Mouse (Mus musculus) liver, embryonic 15.5 days (tissue): ENCODE measurements around the gene Mthfd1l. TPM values are rescaled to one million over a fixed set of nuclear protein-coding genes. Genes with fewer than 3 reads are reported as not detected.

ENCODE experiments used
- ATAC-seq: fragments of 200-750 bp; cut with Nextera tagmentation; 2 replicates; pipeline ENCODE4 v1.8.0; 2017; ENCODE audit warnings: moderate number of reproducible peaks, mild to moderate bottlenecking, moderate library complexity; ENCODE audit not compliant: insufficient read depth
- H3K27ac ChIP-seq: fragments of 300-500 bp; sonication (generic); replicated peaks from 2 replicates; pipeline ENCODE4 v1.5.1; 2015; ENCODE audit warnings: mild to moderate bottlenecking, inconsistent platforms
- H3K27me3 ChIP-seq: fragments of 300-500 bp; sonication (generic); 2 replicates; pipeline ENCODE4 v1.6.1; 2015; ENCODE audit warnings: mild to moderate bottlenecking, inconsistent platforms
- H3K36me3 ChIP-seq: fragments of 300-500 bp; sonication (generic); replicated peaks from 2 replicates; pipeline ENCODE4 v1.6.1; 2015; ENCODE audit warnings: moderate library complexity, mild to moderate bottlenecking, inconsistent platforms
- H3K4me1 ChIP-seq: fragments of 300-500 bp; sonication (generic); replicated peaks from 2 replicates; pipeline ENCODE4 v1.6.1; 2015; ENCODE audit warnings: inconsistent platforms
- H3K4me2 ChIP-seq: fragments of 300-500 bp; sonication (generic); 2 replicates; pipeline ENCODE4 v1.6.1; 2015; ENCODE audit warnings: moderate library complexity, mild to moderate bottlenecking, inconsistent platforms
- H3K4me3 ChIP-seq: fragments of 300-500 bp; sonication (generic); replicated peaks from 2 replicates; pipeline ENCODE4 v1.5.1; 2015; ENCODE audit warnings: mild to moderate bottlenecking, inconsistent platforms
- H3K9ac ChIP-seq: fragments of 300-500 bp; sonication (generic); 2 replicates; pipeline ENCODE4 v1.6.1; 2015; ENCODE audit warnings: moderate library complexity, mild to moderate bottlenecking, inconsistent platforms
- H3K9me3 ChIP-seq: fragments of 300-500 bp; sonication (generic); replicated peaks from 2 replicates; pipeline ENCODE4 v1.6.1; 2016; ENCODE audit warnings: inconsistent platforms
- WGBS: fragments of 180-500 bp; shearing (Covaris S2); methylation state at CpG from one replicate; pipeline ENCODE4 v1.1.7; 2015; ENCODE audit warnings: mixed read lengths; ENCODE audit not compliant: insufficient replicate concordance; 5-methylcytosine and 5-hydroxymethylcytosine counted together
- polyA plus RNA-seq: library from polyadenylated mRNA; unstranded; fragments of >200 nt; fragmentation: Nextera tagmentation; extraction: Ambion mirVana; gene quantifications from 2 replicates; pipeline ENCODE4 v1.2.1, GENCODE M21; 2015

Mthfd1l gene
- polyA plus RNA-seq, 1 experiment from 2014 or later: 18.9 TPM

GRCm38 (mm10) chr10:4006296-4007015 lies 33.5 kb downstream of the Mthfd1l start:
- Histone ChIP-seq H3K4me2 (no peak overlapping the region), H3K36me3 (peaks cover 46% of the 10 kb centered on the region), H3K4me1 (no peaks in the 10 kb centered on the region), H3K4me3 (no peak overlapping the region), H3K27me3 (no peaks in the 10 kb centered on the region), H3K9me3 (no peaks in the 10 kb centered on the region), H3K9ac (no peak overlapping the region), H3K27ac (no peak overlapping the region)
- 63% methylated on average over 7 of the region's 7 CpGs for WGBS
- no peak for ATAC-seq

GRCm38 (mm10) chr10:4022628-4023303 lies 49.8 kb downstream of the Mthfd1l start:
- Histone ChIP-seq H3K4me1 (no peaks in the 10 kb centered on the region), H3K9me3 (no peaks in the 10 kb centered on the region), H3K9ac (no peak overlapping the region), H3K4me2 (no peak overlapping the region), H3K27ac (no peak overlapping the region), H3K36me3 (peaks cover 58% of the 10 kb centered on the region), H3K27me3 (no peaks in the 10 kb centered on the region), H3K4me3 (no peak overlapping the region)
- ATAC-seq: no peak
- 78% methylated on average over 14 of the region's 14 CpGs for WGBS

- H3K27me3 ChIP-seq: no peaks in the 10 kb centered on the region
Observed at GRCm38 (mm10) chr10:4026616-4027015, 53.7 kb downstream of the Mthfd1l start.

GRCm38 (mm10) chr10:4027466-4027865 lies 54.5 kb downstream of the Mthfd1l start:
- peaks cover 70% of the 10 kb centered on the region for H3K36me3 ChIP-seq
- no peak overlapping the region for H3K4me2 ChIP-seq
- H3K27me3 ChIP-seq: no peaks in the 10 kb centered on the region
- WGBS: 65% methylated on average over 4 of the region's 4 CpGs
- no peak for ATAC-seq
- H3K27ac ChIP-seq: no peak overlapping the region
- H3K9me3 ChIP-seq: no peaks in the 10 kb centered on the region
- H3K9ac ChIP-seq: no peak overlapping the region
- no peak overlapping the region for H3K4me3 ChIP-seq
- H3K4me1 ChIP-seq: no peaks in the 10 kb centered on the region

More at GRCm38 (mm10) chr10:4026616-4027015, 53.7 kb downstream of the Mthfd1l start:
- 80% methylated on average over 4 of the region's 4 CpGs for WGBS
- no peaks in the 10 kb centered on the region for H3K4me1 ChIP-seq
- H3K9ac ChIP-seq: no peak overlapping the region
- H3K9me3 ChIP-seq: no peaks in the 10 kb centered on the region
- H3K36me3 ChIP-seq: peaks cover 66% of the 10 kb centered on the region
- ATAC-seq: no peak
- H3K27ac ChIP-seq: no peak overlapping the region
- no peak overlapping the region for H3K4me2 ChIP-seq
- no peak overlapping the region for H3K4me3 ChIP-seq

- no peak overlapping the region for H3K27ac ChIP-seq
- H3K4me2 ChIP-seq: no peak overlapping the region
- no peak overlapping the region for H3K4me3 ChIP-seq
- no peaks in the 10 kb centered on the region for H3K27me3 ChIP-seq
- no peaks in the 10 kb centered on the region for H3K4me1 ChIP-seq
- WGBS: 71% methylated on average over 15 of the region's 15 CpGs
- H3K9ac ChIP-seq: no peak overlapping the region
- no peak for ATAC-seq
- H3K9me3 ChIP-seq: no peaks in the 10 kb centered on the region
- H3K36me3 ChIP-seq: peaks cover 76% of the 10 kb centered on the region
Observed at GRCm38 (mm10) chr10:4028851-4029442, 56.0 kb downstream of the Mthfd1l start.

- ATAC-seq: no peak
- no peaks in the 10 kb centered on the region for H3K27me3 ChIP-seq
- 80% methylated on average over 9 of the region's 9 CpGs for whole genome bisulfite sequencing
- no peak overlapping the region for H3K4me3 ChIP-seq
- H3K27ac ChIP-seq: no peak overlapping the region
- H3K4me2 ChIP-seq: no peak overlapping the region
- no peaks in the 10 kb centered on the region for H3K9me3 ChIP-seq
- H3K36me3 ChIP-seq: peaks cover 78% of the 10 kb centered on the region
- no peaks in the 10 kb centered on the region for H3K4me1 ChIP-seq
- H3K9ac ChIP-seq: no peak overlapping the region
Observed at GRCm38 (mm10) chr10:4033761-4034160, 60.8 kb downstream of the Mthfd1l start.

- Histone ChIP-seq H3K9ac (no peak overlapping the region), H3K9me3 (no peaks in the 10 kb centered on the region), H3K27me3 (no peaks in the 10 kb centered on the region), H3K36me3 (peaks cover 64% of the 10 kb centered on the region), H3K4me2 (no peak overlapping the region), H3K4me3 (no peak overlapping the region), H3K4me1 (no peaks in the 10 kb centered on the region), H3K27ac (no peak overlapping the region)
- ATAC-seq: no peak
- WGBS: 77% methylated on average over 7 of the region's 7 CpGs
Observed at GRCm38 (mm10) chr10:4036476-4036875, 63.6 kb downstream of the Mthfd1l start.

- Histone ChIP-seq H3K4me2 (no peak overlapping the region), H3K36me3 (peaks cover 66% of the 10 kb centered on the region), H3K4me3 (no peak overlapping the region), H3K9ac (no peak overlapping the region), H3K4me1 (no peaks in the 10 kb centered on the region), H3K9me3 (no peaks in the 10 kb centered on the region), H3K27ac (no peak overlapping the region), H3K27me3 (no peaks in the 10 kb centered on the region)
- ATAC-seq: no peak
- WGBS: 60% methylated on average over 3 of the region's 3 CpGs
Observed at GRCm38 (mm10) chr10:4037066-4037465, 64.1 kb downstream of the Mthfd1l start.

GRCm38 (mm10) chr10:4038576-4038975 lies 65.7 kb downstream of the Mthfd1l start:
- peaks cover 65% of the 10 kb centered on the region for H3K36me3 ChIP-seq
- no peak overlapping the region for H3K4me2 ChIP-seq
- no peak for ATAC-seq
- 91% methylated on average over 11 of the region's 11 CpGs for WGBS
- no peak overlapping the region for H3K4me3 ChIP-seq
- H3K9ac ChIP-seq: no peak overlapping the region
- no peaks in the 10 kb centered on the region for H3K27me3 ChIP-seq
- H3K27ac ChIP-seq: no peak overlapping the region
- no peaks in the 10 kb centered on the region for H3K9me3 ChIP-seq
- H3K4me1 ChIP-seq: no peaks in the 10 kb centered on the region

GRCm38 (mm10) chr10:4041691-4042090 lies 68.8 kb downstream of the Mthfd1l start:
- peaks cover 54% of the 10 kb centered on the region for H3K36me3 ChIP-seq
- no peak overlapping the region for H3K4me2 ChIP-seq
- H3K27me3 ChIP-seq: no peaks in the 10 kb centered on the region
- H3K4me3 ChIP-seq: no peak overlapping the region
- H3K4me1 ChIP-seq: no peaks in the 10 kb centered on the region
- H3K9me3 ChIP-seq: no peaks in the 10 kb centered on the region
- no peak overlapping the region for H3K27ac ChIP-seq
- no peak for ATAC-seq
- 70% methylated on average over 9 of the region's 9 CpGs for WGBS
- no peak overlapping the region for H3K9ac ChIP-seq

- Histone ChIP-seq H3K36me3 (peaks cover 57% of the 10 kb centered on the region), H3K4me2 (no peak overlapping the region)
- ATAC-seq: no peak
Observed at GRCm38 (mm10) chr10:4044421-4044820, 71.5 kb downstream of the Mthfd1l start.

More at GRCm38 (mm10) chr10:4044421-4044820, 71.5 kb downstream of the Mthfd1l start:
- no peak overlapping the region for H3K9ac ChIP-seq
- no peaks in the 10 kb centered on the region for H3K27me3 ChIP-seq
- H3K27ac ChIP-seq: no peak overlapping the region
- no peak overlapping the region for H3K4me3 ChIP-seq
- no peaks in the 10 kb centered on the region for H3K9me3 ChIP-seq
- 82% methylated on average over 7 of the region's 7 CpGs for WGBS
- no peaks in the 10 kb centered on the region for H3K4me1 ChIP-seq
